ENCODE assay signal across 15 mouse cellular contexts in genomic region chr11:58991911-58992310, GRCm38 (mm10).
"Had no signal": no experiment of that assay in that cellular context is flagged by ENCODE, and none has a peak within 500 bp of the region (broad histone marks: within the 10 kb centered on the region; RNA-seq: fewer than 3 reads in every experiment).

No protein-coding gene starts in this region.

- H3K9me3 ChIP-seq: limb, embryonic 15.5 days; liver, embryonic 12.5 days; midbrain, embryonic 10.5 days; midbrain, embryonic 15.5 days had no signal

- H3K4me2 ChIP-seq: limb, embryonic 15.5 days; liver, embryonic 12.5 days; lung, embryonic 14.5 days; midbrain, embryonic 15.5 days had no signal

- H3K9ac ChIP-seq: limb, embryonic 15.5 days; liver, embryonic 12.5 days; lung, embryonic 14.5 days; midbrain, embryonic 15.5 days had no signal

- H3K27ac ChIP-seq: kidney, postnatal 0 days; limb, embryonic 15.5 days; liver, embryonic 12.5 days; midbrain, embryonic 10.5 days; midbrain, embryonic 15.5 days; stomach, postnatal 0 days had no signal

- ATAC-seq: liver, embryonic 12.5 days; midbrain, embryonic 15.5 days had no signal

- H3K4me1 ChIP-seq: midbrain, embryonic 15.5 days had no signal

- DNase-seq: kidney, postnatal 36 days; layer of hippocampus, adult 9-11 months; layer of hippocampus, postnatal 36 days; lung, embryonic 14.5 days; lung, postnatal 10 days; lung, postnatal 4 days; right cerebral cortex, adult 18-20 months; right cerebral cortex, postnatal 25 days; thymus, postnatal 4 days had no signal

- H3K4me3 ChIP-seq: limb, embryonic 15.5 days; liver, embryonic 12.5 days; midbrain, embryonic 10.5 days; midbrain, embryonic 15.5 days had no signal
